Mouse (Mus musculus) kidney, embryonic 16.5 days (tissue): ENCODE data around the gene 1700030K09Rik. TPM values are rescaled to one million over a fixed set of nuclear protein-coding genes. Genes with fewer than 3 reads are reported as not detected.

Experiments
- ATAC-seq: fragments of 200-750 bp; cut with Nextera tagmentation; 2 replicates; pipeline ENCODE4 v1.8.0; 2017; ENCODE audit warnings: moderate TSS enrichment; ENCODE audit not compliant: low FRiP score, low TSS enrichment
- H3K27ac ChIP-seq: fragments of 300-500 bp; sonication (generic); 2 replicates; pipeline ENCODE4 v1.5.1; 2014; ENCODE audit warnings: low read length
- H3K27me3 ChIP-seq: fragments of 300-500 bp; sonication (generic); 2 replicates; pipeline ENCODE4 v1.6.1; 2014; ENCODE audit warnings: low read length, control low read depth, mixed read lengths; ENCODE audit not compliant: insufficient read depth
- H3K36me3 ChIP-seq: fragments of 300-500 bp; sonication (generic); 2 replicates; pipeline ENCODE4 v1.6.1; 2014; ENCODE audit warnings: low read length, control low read depth, mixed read lengths; ENCODE audit not compliant: insufficient read depth
- H3K4me1 ChIP-seq: fragments of 300-500 bp; sonication (generic); 2 replicates; pipeline ENCODE4 v1.6.1; 2014; ENCODE audit warnings: low read length, control low read depth, mixed read lengths; ENCODE audit not compliant: insufficient read depth
- H3K4me2 ChIP-seq: fragments of 300-500 bp; sonication (generic); replicated peaks from 2 replicates; pipeline ENCODE4 v1.6.1; 2014; ENCODE audit warnings: low read depth, low read length
- H3K4me3 ChIP-seq: fragments of 300-500 bp; sonication (generic); 2 replicates; pipeline ENCODE4 v1.5.1; 2014; ENCODE audit warnings: mild to moderate bottlenecking, low read length
- H3K9ac ChIP-seq: fragments of 300-500 bp; sonication (generic); replicated peaks from 2 replicates; pipeline ENCODE4 v1.6.1; 2014; ENCODE audit warnings: low read length
- H3K9me3 ChIP-seq: fragments of 300-500 bp; sonication (generic); 2 replicates; pipeline ENCODE4 v1.6.1; 2016; ENCODE audit warnings: low read length, control low read depth
- WGBS: fragments of 180-500 bp; shearing (Covaris S2); extraction: QIAGEN DNeasy Blood & Tissue Kit; methylation state at CpG from one replicate; pipeline ENCODE4 v1.1.7; 2014; 5-methylcytosine and 5-hydroxymethylcytosine counted together
- microRNA-seq: library from miRNA; unstranded; fragments of <30 nt; microRNA quantifications from one replicate; pipeline ENCODE4, GENCODE M21; 2016
- polyA plus RNA-seq: library from polyadenylated mRNA; unstranded; fragments of >200 nt; fragmentation: Nextera tagmentation; extraction: Ambion mirVana; gene quantifications from 2 replicates; pipeline ENCODE4 v1.2.1, GENCODE M21; 2015

Gene 1700030K09Rik
- polyA plus RNA-seq, 1 experiment from 2014 or later = 17.9 TPM

DNA sequence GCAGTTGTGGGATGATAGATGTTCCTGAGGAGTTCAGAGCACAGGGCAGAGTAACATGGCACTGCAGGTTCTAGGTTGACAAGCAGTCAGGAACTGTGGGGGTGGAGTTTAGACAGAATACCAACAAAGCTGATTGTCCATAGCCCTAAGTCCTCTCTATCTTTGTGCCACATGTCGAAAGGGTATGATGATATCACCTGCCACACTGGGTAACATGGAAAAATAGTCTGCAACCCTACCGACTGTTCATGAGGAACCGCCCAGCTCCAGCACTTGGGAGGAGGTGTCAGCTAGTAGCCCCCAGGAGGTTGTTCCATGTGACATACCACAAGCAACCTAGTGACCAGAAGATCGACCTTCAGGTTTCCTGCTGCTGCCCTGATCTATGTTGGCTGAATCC lies 54.8 kb downstream of the 1700030K09Rik start:
- Histone ChIP-seq H3K9ac (no peak overlapping the region), H3K36me3 (peaks cover 32% of the 10 kb centered on the region), H3K4me1 (peaks cover 7% of the 10 kb centered on the region), H3K27ac (no peak overlapping the region), H3K4me2 (no peak overlapping the region), H3K9me3 (no peaks in the 10 kb centered on the region), H3K27me3 (no peaks in the 10 kb centered on the region), H3K4me3 (no peak overlapping the region)
- ATAC-seq = no peak
- WGBS = 89% methylated on average over 4 of the region's 4 CpGs

GRCm38 (mm10) chr8:72499521-72500284 lies 56.0 kb downstream of the 1700030K09Rik start:
- Histone ChIP-seq H3K4me2 (no peak overlapping the region), H3K27me3 (no peaks in the 10 kb centered on the region), H3K36me3 (peaks cover 37% of the 10 kb centered on the region), H3K4me1 (no peaks in the 10 kb centered on the region), H3K9ac (no peak overlapping the region), H3K9me3 (no peaks in the 10 kb centered on the region), H3K4me3 (no peak overlapping the region), H3K27ac (no peak overlapping the region)
- WGBS = 91% methylated on average over 2 of the region's 2 CpGs
- no peak for ATAC-seq

DNA sequence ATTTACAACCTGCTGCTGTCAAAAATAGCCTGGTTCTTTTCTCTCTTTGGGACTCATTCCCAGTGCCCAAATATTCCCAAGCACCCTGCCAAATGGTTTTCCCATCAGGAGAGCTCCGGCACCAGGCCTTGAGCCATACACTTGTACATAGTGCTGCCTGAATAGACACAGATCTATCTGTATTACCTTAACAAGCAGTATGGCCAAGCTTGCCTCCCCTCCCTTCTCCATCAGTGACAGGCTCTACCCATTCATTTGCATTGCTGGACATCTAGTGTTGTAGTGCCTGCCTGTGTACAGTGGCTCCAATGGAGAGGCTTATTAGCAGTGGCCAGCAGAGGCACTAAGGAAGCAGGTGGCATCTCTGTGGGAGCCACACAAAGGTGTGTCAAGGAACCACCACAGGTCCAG lies 56.8 kb downstream of the 1700030K09Rik start:
- no peak overlapping the region for H3K9ac ChIP-seq
- H3K9me3 ChIP-seq = no peaks in the 10 kb centered on the region
- no peak overlapping the region for H3K4me2 ChIP-seq
- no peaks in the 10 kb centered on the region for H3K27me3 ChIP-seq
- WGBS = 92% methylated on average over 1 of the region's 1 CpGs
- peaks cover 29% of the 10 kb centered on the region for H3K36me3 ChIP-seq
- H3K4me3 ChIP-seq = no peak overlapping the region
- ATAC-seq = no peak
- no peaks in the 10 kb centered on the region for H3K4me1 ChIP-seq
- no peak overlapping the region for H3K27ac ChIP-seq

GRCm38 (mm10) chr8:72504137-72504536 lies 60.5 kb downstream of the 1700030K09Rik start:
- H3K27ac ChIP-seq = no peak overlapping the region
- peaks cover 13% of the 10 kb centered on the region; the same call in 1 of the 2 replicates for H3K36me3 ChIP-seq
- H3K4me1 ChIP-seq = no peaks in the 10 kb centered on the region
- H3K4me3 ChIP-seq = no peak overlapping the region
- ATAC-seq = no peak
- H3K27me3 ChIP-seq = no peaks in the 10 kb centered on the region
- no peak overlapping the region for H3K4me2 ChIP-seq
- H3K9me3 ChIP-seq = no peaks in the 10 kb centered on the region
- H3K9ac ChIP-seq = no peak overlapping the region

DNA sequence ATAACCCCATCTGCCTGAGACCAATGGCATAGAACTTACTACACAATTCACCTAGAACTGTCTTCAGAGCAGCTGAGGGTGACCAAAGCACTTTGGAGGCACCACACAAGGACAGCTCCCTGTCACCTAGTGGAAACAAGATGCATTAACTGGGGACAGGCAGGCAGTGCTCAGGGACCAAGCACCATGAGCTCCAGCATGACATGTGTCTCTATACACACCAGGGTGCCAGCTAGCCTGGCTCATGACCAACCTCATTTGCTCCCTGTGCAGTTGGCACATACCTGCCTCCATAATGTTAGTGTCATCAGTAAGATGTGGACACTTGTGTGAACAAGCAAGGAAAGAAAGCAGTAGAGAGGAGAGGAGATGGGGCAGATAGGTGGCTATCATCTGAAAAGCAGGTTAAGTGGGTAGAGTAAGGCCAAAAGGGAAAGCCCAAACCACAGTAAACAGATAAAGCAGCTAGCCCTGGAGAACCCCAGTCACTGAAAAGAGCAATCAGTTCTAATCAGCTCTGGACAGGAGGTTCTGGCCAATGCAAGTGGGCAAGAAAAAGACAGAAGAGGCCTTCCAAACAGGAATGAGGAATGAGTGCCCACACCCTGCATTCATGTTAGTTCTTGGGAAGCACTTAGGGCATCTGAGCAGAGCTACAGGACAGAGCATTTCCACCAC lies 61.1 kb downstream of the 1700030K09Rik start:
- H3K4me2 ChIP-seq = no peak overlapping the region
- H3K9me3 ChIP-seq = no peaks in the 10 kb centered on the region
- H3K4me3 ChIP-seq = no peak overlapping the region
- H3K27me3 ChIP-seq = no peaks in the 10 kb centered on the region
- H3K4me1 ChIP-seq = no peaks in the 10 kb centered on the region
- ATAC-seq = no peak
- peaks cover 13% of the 10 kb centered on the region; the same call in 1 of the 2 replicates for H3K36me3 ChIP-seq
- no peak overlapping the region for H3K9ac ChIP-seq
- no peak overlapping the region for H3K27ac ChIP-seq

DNA sequence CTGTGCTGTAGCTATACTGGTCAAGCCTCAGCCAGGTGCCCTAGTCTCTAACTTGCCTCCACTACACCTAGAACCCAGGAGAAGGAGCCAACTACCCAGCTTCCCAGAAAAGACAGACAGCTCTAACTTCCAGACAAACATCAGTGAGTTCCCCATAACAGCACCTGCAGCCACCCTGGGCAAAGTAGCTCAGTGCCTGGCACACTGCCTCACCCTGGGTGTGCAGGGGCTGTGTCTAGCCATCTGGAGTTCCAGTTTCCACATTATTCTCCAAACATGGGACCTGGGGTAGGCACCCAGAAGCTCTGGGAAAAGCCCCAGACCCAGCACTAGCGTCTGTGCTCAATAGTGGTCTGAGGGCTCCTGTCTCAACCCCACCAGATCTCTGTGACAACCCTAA lies 63.8 kb downstream of the 1700030K09Rik start:
- H3K27ac ChIP-seq = no peak overlapping the region
- no peak for ATAC-seq
- H3K4me2 ChIP-seq = no peak overlapping the region
- H3K4me1 ChIP-seq = no peaks in the 10 kb centered on the region
- H3K9ac ChIP-seq = no peak overlapping the region
- no peaks in the 10 kb centered on the region for H3K27me3 ChIP-seq
- no peak overlapping the region for H3K4me3 ChIP-seq
- H3K36me3 ChIP-seq = peaks cover 10% of the 10 kb centered on the region; the same call in 1 of the 2 replicates
- no peaks in the 10 kb centered on the region for H3K9me3 ChIP-seq
- 87% methylated on average over 1 of the region's 1 CpGs for WGBS

Small RNAs within 50 kb of the gene (microRNA-seq; reads per million reads assigned to microRNA genes)
- 0.95 reads per million for gene Mir7068

Other genes starting within 250 kb of the 1700030K09Rik start
- not detected in 2 replicates for gene Cib3, start 231.0 kb upstream of the 1700030K09Rik start, polyA plus RNA-seq
- gene Gm11034, start 230.2 kb upstream of the 1700030K09Rik start, polyA plus RNA-seq = not detected in 2 replicates
- gene Fam32a, start 224.2 kb upstream of the 1700030K09Rik start, polyA plus RNA-seq = 79.5 and 80.7 TPM in 2 replicates
- gene Ap1m1, start 203.9 kb upstream of the 1700030K09Rik start, polyA plus RNA-seq = 142 and 143 TPM in 2 replicates
- gene Gm10282, start 138.6 kb upstream of the 1700030K09Rik start, polyA plus RNA-seq = 30.6 and 40.7 TPM in 2 replicates
- gene Klf2, start 124.8 kb upstream of the 1700030K09Rik start, polyA plus RNA-seq = 10.1 and 10.4 TPM in 2 replicates
- gene Eps15l1, start 22.4 kb upstream of the 1700030K09Rik start, polyA plus RNA-seq = 61.3 and 62.7 TPM in 2 replicates
- gene Calr3, start within 50 bp of the 1700030K09Rik start, polyA plus RNA-seq = 2.0 and 2.1 TPM in 2 replicates
- 64.6 and 87.9 TPM in 2 replicates for gene Cherp, start 31.3 kb downstream of the 1700030K09Rik start, polyA plus RNA-seq
- 8.0 and 10.1 TPM in 2 replicates for gene Slc35e1, start 48.7 kb downstream of the 1700030K09Rik start, polyA plus RNA-seq
- 18.7 and 18.9 TPM in 2 replicates for gene Med26, start 104.4 kb downstream of the 1700030K09Rik start, polyA plus RNA-seq
- 114 and 116 TPM in 2 replicates for gene Smim7, start 127.2 kb downstream of the 1700030K09Rik start, polyA plus RNA-seq
- gene Tmem38a, start 128.2 kb downstream of the 1700030K09Rik start, polyA plus RNA-seq = 25.2 and 26.3 TPM in 2 replicates
- gene Nwd1, start 202.8 kb downstream of the 1700030K09Rik start, polyA plus RNA-seq = 0.09 and 0.10 TPM in 2 replicates